Mouse (Mus musculus): ENCODE data around the gene Gm17617. TPM values are rescaled to one million over a fixed set of nuclear protein-coding genes. Genes with fewer than 3 reads are reported as not detected.

The Gm17617 gene
- polyA plus RNA-seq, 1 experiment: not detected

DNA sequence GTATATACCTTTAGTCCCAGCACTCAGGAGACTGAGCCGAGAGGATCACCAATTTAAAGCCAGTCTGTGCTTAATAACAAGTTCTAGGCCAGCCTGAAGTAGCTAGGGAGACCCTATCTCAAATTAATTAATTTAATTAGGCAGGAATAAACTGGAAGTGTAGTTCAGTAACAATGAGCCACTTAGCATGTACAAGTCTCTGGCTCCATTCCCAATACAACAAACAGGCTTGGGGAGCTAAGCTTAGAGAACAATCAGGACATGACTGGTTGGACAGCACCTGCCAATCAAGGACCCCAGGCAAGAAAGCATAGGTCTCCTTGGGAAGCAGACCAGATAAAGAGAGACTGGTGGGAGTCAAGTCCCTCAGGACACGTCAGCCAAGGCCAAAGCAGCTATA is 6.9 kb upstream of the Gm17617 start:
- H3K27ac ChIP-seq (ENCODE audit: insufficient read depth, low read depth, low read length): no peak overlapping the region
- H3K4me1 ChIP-seq (ENCODE audit: control insufficient read depth, insufficient read depth, low read length): no peaks in the 10 kb centered on the region
- no peak overlapping the region for H3K4me3 ChIP-seq (ENCODE audit: insufficient read depth, low read length)
- no peak for TF ChIP-seq POLR2A (IDR thresholded peaks at IDR 0.05; ENCODE audit: borderline replicate concordance, low read depth, low read length)

GRCm38 (mm10) chr13:55135382-55135781 is 2.0 kb upstream of the Gm17617 start:
- TF ChIP-seq CTCF (IDR thresholded peaks at IDR 0.05; ENCODE audit: low read depth, low read length): peak; percentile 68
- no peak for TF ChIP-seq POLR2A (IDR thresholded peaks at IDR 0.05; ENCODE audit: borderline replicate concordance, low read depth, low read length)
- Histone ChIP-seq H3K4me1 (ENCODE audit: control insufficient read depth, insufficient read depth, low read length) (no peaks in the 10 kb centered on the region), H3K4me3 (ENCODE audit: insufficient read depth, low read length) (no peak overlapping the region), H3K27ac (ENCODE audit: insufficient read depth, low read depth, low read length) (no peak overlapping the region)

GRCm38 (mm10) chr13:55124903-55125302 is 8.4 kb downstream of the Gm17617 start:
- Histone ChIP-seq H3K27ac (ENCODE audit: insufficient read depth, low read depth, low read length) (no peak overlapping the region; the same call in 1 of the 2 replicates), H3K4me3 (ENCODE audit: insufficient read depth, low read length) (no peak overlapping the region), H3K4me1 (ENCODE audit: control insufficient read depth, insufficient read depth, low read length) (peaks cover 10% of the 10 kb centered on the region)
- TF ChIP-seq POLR2A (IDR thresholded peaks at IDR 0.05; ENCODE audit: borderline replicate concordance, low read depth, low read length): no peak
- TF ChIP-seq CTCF (IDR thresholded peaks at IDR 0.05; ENCODE audit: low read depth, low read length): no peak

DNA sequence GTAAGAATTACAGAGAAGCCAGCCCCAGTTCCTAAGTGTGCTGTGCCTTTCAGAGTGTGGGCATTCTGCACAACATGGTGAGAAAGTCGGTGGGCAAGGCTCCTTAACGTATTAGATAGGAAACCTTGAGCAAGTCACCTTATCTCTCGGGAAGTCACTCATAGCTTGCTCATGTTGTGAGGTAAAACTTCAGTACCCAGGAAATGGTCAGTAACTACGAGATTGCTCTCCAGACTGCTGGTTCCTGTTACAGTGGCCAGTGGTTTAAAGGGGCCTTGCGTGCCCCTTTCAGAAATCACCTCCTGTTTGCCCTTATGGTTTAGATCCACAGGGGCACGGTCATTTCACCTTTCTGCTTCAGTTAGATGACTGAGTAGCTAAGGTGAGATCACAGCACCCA is 19.0 kb downstream of the Gm17617 start:
- no peak for TF ChIP-seq CTCF (IDR thresholded peaks at IDR 0.05; ENCODE audit: low read depth, low read length)
- no peak for TF ChIP-seq POLR2A (IDR thresholded peaks at IDR 0.05; ENCODE audit: borderline replicate concordance, low read depth, low read length)
- H3K4me3 ChIP-seq (ENCODE audit: insufficient read depth, low read length): no peak overlapping the region
- no peak overlapping the region for H3K27ac ChIP-seq (ENCODE audit: insufficient read depth, low read depth, low read length)
- peaks cover 17% of the 10 kb centered on the region for H3K4me1 ChIP-seq (ENCODE audit: control insufficient read depth, insufficient read depth, low read length)

- peaks cover 29% of the 10 kb centered on the region for H3K4me1 ChIP-seq (ENCODE audit: control insufficient read depth, insufficient read depth, low read length)
- peak overlapping the region; percentile 88 for H3K27ac ChIP-seq (ENCODE audit: insufficient read depth, low read depth, low read length)
- H3K4me3 ChIP-seq (ENCODE audit: insufficient read depth, low read length): peak overlapping the region; percentile 45
- no peak for TF ChIP-seq CTCF (IDR thresholded peaks at IDR 0.05; ENCODE audit: low read depth, low read length)
- no peak for TF ChIP-seq POLR2A (IDR thresholded peaks at IDR 0.05; ENCODE audit: borderline replicate concordance, low read depth, low read length)
These were observed 25.7 kb downstream of the Gm17617 start for GRCm38 (mm10) chr13:55107694-55108093.

- peaks cover 29% of the 10 kb centered on the region for H3K4me1 ChIP-seq (ENCODE audit: control insufficient read depth, insufficient read depth, low read length)
- TF ChIP-seq POLR2A (IDR thresholded peaks at IDR 0.05; ENCODE audit: borderline replicate concordance, low read depth, low read length) (no peak), CTCF (IDR thresholded peaks at IDR 0.05; ENCODE audit: low read depth, low read length) (no peak)
These were observed 26.2 kb downstream of the Gm17617 start for GRCm38 (mm10) chr13:55107116-55107515.

DNA sequence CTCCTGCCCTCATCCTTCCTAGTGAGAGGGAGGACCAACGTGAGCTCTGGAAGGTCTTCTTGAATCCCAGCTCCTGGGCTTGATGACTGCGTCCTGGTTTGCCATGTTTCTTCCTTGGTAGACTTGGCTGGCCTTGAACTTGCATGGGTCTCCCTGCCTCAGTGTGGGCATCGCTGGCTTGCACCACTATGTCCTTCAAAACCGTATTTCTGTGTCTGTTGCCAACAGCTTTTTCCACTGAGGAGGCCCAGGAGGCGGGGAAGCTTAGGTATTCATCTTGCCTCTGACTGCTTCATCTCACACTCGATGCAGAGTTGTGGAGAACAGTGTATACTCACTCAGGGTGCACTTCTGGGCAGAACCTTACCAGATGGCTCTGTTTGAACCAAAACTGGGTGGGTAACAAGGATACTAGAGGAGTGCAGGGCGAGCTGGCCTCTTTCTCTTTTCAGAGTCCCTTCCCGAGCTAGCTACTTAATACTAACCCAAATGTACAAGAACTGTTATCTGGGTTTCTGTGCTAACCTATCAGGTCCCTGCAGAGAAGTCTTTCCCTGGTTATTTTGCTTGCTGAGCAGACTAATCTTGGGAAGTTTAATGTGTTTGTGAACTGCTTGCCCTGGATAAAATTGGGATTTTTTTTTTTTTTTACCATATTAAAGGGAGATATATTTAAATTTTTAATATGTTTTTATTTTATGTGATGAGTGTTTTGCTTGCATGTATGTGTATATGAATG is 27.2 kb downstream of the Gm17617 start:
- Histone ChIP-seq H3K4me1 (ENCODE audit: control insufficient read depth, insufficient read depth, low read length) (peaks cover 29% of the 10 kb centered on the region), H3K27ac (ENCODE audit: insufficient read depth, low read depth, low read length) (peak overlapping the region; percentile 56), H3K4me3 (ENCODE audit: insufficient read depth, low read length) (peak overlapping the region; percentile 94)
- TF ChIP-seq CTCF (IDR thresholded peaks at IDR 0.05; ENCODE audit: low read depth, low read length) (no peak), POLR2A (IDR thresholded peaks at IDR 0.05; ENCODE audit: borderline replicate concordance, low read depth, low read length) (no peak)

More at GRCm38 (mm10) chr13:55107116-55107515, 26.2 kb downstream of the Gm17617 start:
- H3K4me3 ChIP-seq (ENCODE audit: insufficient read depth, low read length): peak overlapping the region; percentile 45
- H3K27ac ChIP-seq (ENCODE audit: insufficient read depth, low read depth, low read length): peak overlapping the region; percentile 88

GRCm38 (mm10) chr13:55105045-55105952 is 28.0 kb downstream of the Gm17617 start, which contains the start of gene Zfp346:
Gene Zfp346 (plus strand): TSS chr13:55105311.
- H3K27ac ChIP-seq (ENCODE audit: insufficient read depth, low read depth, low read length): peak within 1 kb of the TSS; percentile 56
- TF ChIP-seq POLR2A (IDR thresholded peaks at IDR 0.05; ENCODE audit: borderline replicate concordance, low read depth, low read length): no peak
- no peak for TF ChIP-seq CTCF (IDR thresholded peaks at IDR 0.05; ENCODE audit: low read depth, low read length)

GRCm38 (mm10) chr13:55103351-55103750 is 30.0 kb downstream of the Gm17617 start:
- H3K4me1 ChIP-seq (ENCODE audit: control insufficient read depth, insufficient read depth, low read length): peaks cover 14% of the 10 kb centered on the region
- no peak overlapping the region for H3K27ac ChIP-seq (ENCODE audit: insufficient read depth, low read depth, low read length)
- H3K4me3 ChIP-seq (ENCODE audit: insufficient read depth, low read length): no peak overlapping the region
- TF ChIP-seq POLR2A (IDR thresholded peaks at IDR 0.05; ENCODE audit: borderline replicate concordance, low read depth, low read length) (no peak), CTCF (IDR thresholded peaks at IDR 0.05; ENCODE audit: low read depth, low read length) (no peak)

More at GRCm38 (mm10) chr13:55105045-55105952, 28.0 kb downstream of the Gm17617 start, which contains the start of gene Zfp346:
- H3K4me1 ChIP-seq (ENCODE audit: control insufficient read depth, insufficient read depth, low read length): peaks cover 29% of the 10 kb centered on the region
- H3K4me3 ChIP-seq (ENCODE audit: insufficient read depth, low read length): peak within 1 kb of the TSS; percentile 94
